Mouse (Mus musculus) cerebellum, postnatal 14 days (tissue): ENCODE measurements at regions not wholly inside any gene's neighbourhood (a gene's known extent, or its start where the extent isn't known, plus 50 kb on each side); places are given as distances from the start of the nearest gene placed in this dataset.
"Not testable (repeated sequence)": the region's sequence is repeated elsewhere in the genome, so short reads cannot be mapped to it uniquely, and the experiment has no call there.

Experiments used
- DNase-seq, 2 experiments: peaks; one replicate each; pipeline ENCODE4 v3.0.0; 2021; ENCODE audit warnings: mixed read lengths in 2 of 2

GRCm38 (mm10) chr1:42567640-42568039, 127.9 kb upstream of the Pou3f3 start:
- no peak for DNase-seq

DNA sequence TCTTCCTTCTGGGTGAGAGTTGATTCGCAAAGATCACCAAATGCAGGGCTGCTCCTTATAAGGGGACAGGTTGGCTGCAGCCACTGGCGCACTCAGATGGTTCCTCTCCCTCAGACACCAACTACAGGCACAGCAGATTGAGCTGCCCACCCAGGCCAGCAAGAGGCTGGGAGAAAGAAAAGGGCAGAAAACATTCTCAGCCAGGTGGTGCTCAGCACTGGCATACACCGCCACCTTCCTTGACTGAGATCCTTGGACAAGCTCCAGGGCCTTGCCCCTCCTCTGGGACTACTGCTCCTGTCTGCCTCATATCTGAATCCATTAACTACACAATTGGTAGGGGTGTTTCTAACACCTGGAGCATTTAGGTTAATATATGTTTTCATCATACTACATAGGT, 110.4 kb upstream of the Pou3f3 start:
- DNase-seq: peak; percentile 58 to 60

- no peak for DNase-seq
Measured at GRCm38 (mm10) chr1:42588499-42588898, 107.1 kb upstream of the Pou3f3 start.

DNA sequence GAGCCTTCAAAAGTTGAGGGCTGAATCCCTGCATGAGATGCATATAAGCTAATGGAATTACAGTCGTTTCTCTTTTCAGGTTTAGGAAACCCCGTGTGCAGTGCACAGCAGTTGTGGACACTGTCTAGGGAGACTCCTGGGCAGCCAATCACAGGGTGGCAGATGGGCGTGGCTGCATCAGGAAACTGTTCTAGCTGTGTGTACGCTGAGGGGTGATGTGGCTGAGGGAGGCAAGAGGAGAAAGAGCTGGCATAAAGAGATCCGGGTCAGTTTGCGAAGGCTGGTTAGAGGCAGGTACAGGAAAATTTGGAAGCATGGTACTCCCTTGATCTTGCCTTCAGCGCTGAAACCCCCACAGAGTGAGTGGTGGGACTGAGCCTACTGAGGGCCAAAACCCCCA, 106.1 kb upstream of the Pou3f3 start:
- DNase-seq: no peak

DNA sequence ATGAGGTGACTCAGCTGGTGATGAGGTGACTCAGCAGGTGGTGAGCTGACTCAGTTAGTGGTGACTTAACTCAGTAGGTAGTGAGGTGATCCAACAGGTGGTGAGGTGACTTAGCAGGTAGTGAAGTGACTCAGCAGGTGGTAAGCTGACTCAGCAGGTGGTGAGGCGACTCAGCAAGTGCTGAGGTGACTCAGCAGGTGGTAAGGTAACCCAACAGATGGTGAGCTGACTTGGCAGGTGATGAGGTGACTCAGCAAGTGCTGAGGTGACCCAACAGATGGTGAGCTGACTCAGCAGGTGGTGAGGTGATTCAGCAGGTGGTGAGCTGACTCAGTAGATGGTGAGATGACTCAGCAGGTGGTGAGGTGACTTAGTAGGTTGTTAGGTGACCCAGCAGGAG, 103.7 kb upstream of the Pou3f3 start:
- no peak for DNase-seq

DNA sequence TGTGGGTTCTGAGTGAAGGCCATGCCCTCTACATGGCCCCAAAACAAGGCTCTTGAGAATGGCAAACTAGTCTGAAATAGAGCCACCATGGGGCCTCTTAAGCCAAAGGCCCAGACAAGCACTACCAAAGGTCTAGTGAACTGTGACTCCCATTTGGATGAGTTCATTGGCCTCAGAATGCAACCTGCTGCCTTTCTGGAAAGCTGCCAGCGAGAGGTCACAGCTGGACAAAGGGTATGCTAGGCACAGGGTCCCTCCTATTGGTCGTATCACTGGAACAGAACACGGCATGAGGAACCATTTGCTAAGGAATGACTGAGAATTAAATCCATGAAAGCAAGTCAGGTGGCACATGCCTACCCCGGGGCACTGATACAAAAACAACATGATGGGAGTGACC, 98.5 kb upstream of the Pou3f3 start:
- no peak for DNase-seq

DNA sequence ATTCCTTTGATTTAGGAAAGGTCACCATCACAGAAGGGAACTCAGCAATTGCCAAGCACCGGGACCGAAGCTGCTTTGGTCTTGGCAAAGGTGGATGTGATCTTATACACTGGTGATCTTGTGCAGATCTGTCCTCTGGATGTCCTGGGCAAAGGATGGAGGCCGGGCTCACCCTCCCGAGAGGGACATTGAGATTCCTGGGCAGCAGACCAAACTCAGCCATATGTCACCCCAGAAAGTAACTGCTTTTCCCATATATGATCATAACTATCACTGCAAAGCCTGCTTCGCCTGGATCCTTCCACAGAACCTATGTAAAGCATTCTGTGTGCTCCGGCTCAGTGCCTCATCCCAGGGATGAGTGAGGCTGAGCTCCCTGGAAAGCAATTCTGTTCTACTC, 96.3 kb upstream of the Pou3f3 start:
- DNase-seq: peak; percentile 21 to 60

DNA sequence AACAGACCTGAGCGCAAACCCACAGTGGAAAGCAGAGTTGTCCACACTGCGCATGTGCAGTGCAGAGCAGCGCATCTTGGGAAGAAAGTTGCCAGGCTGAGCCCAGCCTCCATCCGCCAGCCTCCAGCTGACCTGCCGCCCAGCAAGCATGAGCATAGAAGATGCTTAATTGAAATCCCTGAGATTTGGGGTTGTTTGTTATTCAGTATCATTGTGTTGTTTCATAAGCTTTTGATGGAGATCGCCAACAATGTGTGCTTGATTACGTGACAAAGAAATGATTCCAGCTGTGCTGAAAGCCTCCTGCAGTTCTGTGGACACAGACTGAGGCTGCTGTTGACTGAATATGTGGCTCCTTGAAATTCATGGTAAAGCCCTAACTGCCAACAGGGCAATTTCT, 89.3 kb upstream of the Pou3f3 start:
- DNase-seq: no peak

DNA sequence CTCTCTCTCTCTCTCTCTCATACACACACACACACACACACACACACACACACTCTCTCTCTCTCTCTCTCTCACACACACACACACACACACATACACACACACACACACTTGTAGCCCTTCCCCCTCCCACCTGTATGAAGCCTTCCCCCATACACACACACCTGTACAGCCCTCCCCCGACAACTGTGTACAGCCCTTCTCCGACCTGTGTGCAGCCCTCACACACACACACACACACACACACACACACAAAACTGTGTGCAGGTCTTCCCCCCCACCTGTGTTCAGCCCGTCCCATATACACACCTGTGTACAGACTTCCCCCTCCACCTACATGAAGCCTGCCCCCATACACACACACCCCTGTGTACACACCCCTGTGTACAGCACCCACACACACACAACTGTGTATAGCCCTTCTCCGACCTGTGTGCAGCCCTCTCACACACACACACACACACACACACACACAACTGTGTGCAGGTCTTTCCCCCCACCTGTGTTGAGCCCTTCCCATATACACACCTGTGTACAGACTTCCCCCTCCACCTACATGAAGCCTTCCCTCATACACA, 88.0 kb upstream of the Pou3f3 start:
- DNase-seq: not testable (repeated sequence)

GRCm38 (mm10) chr1:42623766-42624165, 71.8 kb upstream of the Pou3f3 start:
- DNase-seq: no peak

DNA sequence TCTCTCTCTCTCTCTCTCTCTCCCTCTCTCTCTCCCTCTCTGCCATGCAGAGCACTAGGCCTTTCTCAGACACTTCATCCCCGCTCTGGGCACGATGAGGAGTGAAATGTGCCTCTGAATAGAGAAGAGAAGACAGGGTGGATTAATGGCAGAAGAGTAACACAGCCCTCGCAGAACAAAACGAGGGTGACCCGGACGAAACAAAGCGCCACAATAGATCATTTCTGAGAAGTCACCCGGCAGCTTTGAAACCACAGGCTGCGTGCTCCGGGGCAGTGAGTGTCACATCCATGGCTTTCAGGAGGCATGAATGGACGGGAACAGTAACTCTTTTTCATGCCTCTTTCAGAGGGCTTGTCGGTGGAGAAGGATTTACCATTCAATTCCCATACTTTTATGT, 66.8 kb upstream of the Pou3f3 start:
- DNase-seq: no peak

DNA sequence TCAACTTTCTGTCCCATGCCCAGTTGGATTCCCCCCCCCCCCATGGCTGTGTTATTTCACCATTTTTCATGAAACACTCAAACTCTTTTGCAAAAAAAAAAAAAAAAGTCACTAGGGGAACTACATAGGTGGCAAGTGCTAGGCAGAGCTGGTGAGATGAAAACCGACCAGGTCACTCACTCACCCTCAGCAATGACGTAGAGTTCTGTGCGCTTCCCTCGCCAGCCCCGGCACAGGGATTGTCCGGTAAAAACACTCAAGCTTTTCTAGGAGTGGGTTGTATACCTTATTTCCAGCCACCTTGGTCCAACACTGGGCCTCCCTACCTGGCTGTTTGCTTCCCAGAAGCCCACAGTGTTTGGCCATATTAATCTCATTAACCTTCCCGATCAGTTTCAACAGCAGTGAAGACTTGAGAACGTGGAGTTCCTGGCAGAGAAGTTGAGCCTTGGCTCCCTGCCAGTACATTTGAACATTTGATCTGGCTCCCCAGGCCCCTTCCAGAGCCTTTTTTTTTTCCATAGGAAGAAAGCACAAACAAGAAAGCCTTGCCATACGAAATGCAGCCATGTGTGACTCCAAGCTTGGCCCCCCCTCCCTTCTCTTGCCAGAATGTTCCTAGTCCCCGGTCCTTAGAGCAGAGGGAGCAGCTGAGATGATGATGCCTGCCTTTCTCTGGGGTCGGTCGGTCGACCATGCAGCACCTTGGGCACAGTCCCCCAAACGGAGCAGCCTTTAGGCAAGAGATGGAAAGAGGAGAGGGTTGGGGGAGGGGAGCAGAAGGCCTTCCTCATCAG, 65.9 kb upstream of the Pou3f3 start:
- DNase-seq: peak; percentile 44 to 48

DNA sequence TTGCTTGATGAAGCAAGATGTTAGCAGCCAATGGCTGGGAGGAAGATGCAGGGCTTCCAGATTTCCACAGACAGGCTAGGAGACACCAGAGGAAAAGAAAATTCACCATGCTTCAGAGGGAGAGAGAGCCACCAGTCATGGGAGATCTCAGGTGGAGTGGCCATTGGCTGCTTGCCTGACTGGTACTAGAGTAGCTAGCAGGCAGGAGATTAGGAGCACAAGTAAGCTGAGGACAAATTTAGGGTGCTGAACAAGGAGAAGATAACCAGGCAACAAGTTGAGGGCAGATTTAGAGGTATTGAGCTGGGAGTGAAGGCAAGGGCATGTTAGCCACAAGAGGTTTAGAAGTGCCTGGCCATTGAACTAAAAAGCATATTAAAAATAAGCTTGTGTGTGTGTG, 63.3 kb upstream of the Pou3f3 start:
- DNase-seq: no peak

GRCm38 (mm10) chr1:42636558-42636957, 59.0 kb upstream of the Pou3f3 start:
- no peak for DNase-seq
